Mouse (Mus musculus) intestine, embryonic 15.5 days (tissue): ENCODE measurements at regions not wholly inside any gene's neighbourhood (a gene's known extent, or its start where the extent isn't known, plus 50 kb on each side); places are given as distances from the start of the nearest gene placed in this dataset.
"Not testable (repeated sequence)": the region's sequence is repeated elsewhere in the genome, so short reads cannot be mapped to it uniquely, and the experiment has no call there.

Source experiments
- ATAC-seq: fragments of 200-750 bp; cut with Nextera tagmentation; 2 replicates; pipeline ENCODE4 v1.8.0; 2017; ENCODE audit warnings: moderate TSS enrichment, moderate library complexity
- H3K27ac ChIP-seq: fragments of 300-500 bp; sonication (generic); 2 replicates; pipeline ENCODE4 v1.5.1; 2015; ENCODE audit warnings: mild to moderate bottlenecking, inconsistent platforms
- H3K27me3 ChIP-seq: fragments of 300-500 bp; sonication (generic); replicated peaks from 2 replicates; pipeline ENCODE4 v1.6.1; 2015; ENCODE audit warnings: inconsistent platforms
- H3K36me3 ChIP-seq: fragments of 300-500 bp; sonication (generic); 2 replicates; pipeline ENCODE4 v1.6.1; 2015; ENCODE audit warnings: inconsistent platforms
- H3K4me1 ChIP-seq: fragments of 300-500 bp; sonication (generic); replicated peaks from 2 replicates; pipeline ENCODE4 v1.6.1; 2015; ENCODE audit warnings: inconsistent platforms
- H3K4me2 ChIP-seq: fragments of 300-500 bp; sonication (generic); replicated peaks from 2 replicates; pipeline ENCODE4 v1.6.1; 2015; ENCODE audit warnings: mild to moderate bottlenecking, inconsistent platforms
- H3K4me3 ChIP-seq: fragments of 300-500 bp; sonication (generic); replicated peaks from 2 replicates; pipeline ENCODE4 v1.5.1; 2015; ENCODE audit warnings: inconsistent platforms
- H3K9ac ChIP-seq: fragments of 300-500 bp; sonication (generic); 2 replicates; pipeline ENCODE4 v1.6.1; 2015; ENCODE audit warnings: inconsistent platforms
- H3K9me3 ChIP-seq: fragments of 300-500 bp; sonication (generic); 2 replicates; pipeline ENCODE4 v1.6.1; 2016; ENCODE audit warnings: inconsistent platforms
- WGBS: fragments of 180-500 bp; shearing (Covaris S2); methylation state at CpG from one replicate; pipeline ENCODE4 v1.1.7; 2015; 5-methylcytosine and 5-hydroxymethylcytosine counted together

- WGBS: 65% methylated on average over 4 of the region's 4 CpGs
Observed at GRCm38 (mm10) chr11:56505068-56505467, 464.3 kb upstream of the Nmur2 start.

DNA sequence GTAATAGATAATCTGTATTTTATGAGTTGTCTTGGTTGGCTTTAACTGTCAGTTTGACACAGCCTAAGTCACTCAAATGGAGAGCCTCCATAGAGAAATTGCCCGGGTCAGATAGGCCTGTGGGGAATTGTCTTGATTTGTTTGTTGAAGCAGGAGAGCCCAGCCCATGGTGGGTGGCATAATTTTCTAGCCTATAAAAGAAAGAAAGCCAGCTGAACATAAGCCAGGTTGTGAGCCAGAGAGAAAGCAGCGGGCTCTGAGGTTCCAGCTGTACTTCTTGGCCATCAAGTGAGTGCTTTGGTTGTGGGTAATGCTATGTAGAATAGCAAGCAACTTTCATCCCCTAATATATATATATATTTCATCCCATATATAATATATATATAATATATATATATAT lies 474.1 kb upstream of the Nmur2 start:
- H3K27me3 ChIP-seq: no peaks in the 10 kb centered on the region
- H3K4me1 ChIP-seq: no peaks in the 10 kb centered on the region
- 79% methylated on average over 2 of the region's 2 CpGs for WGBS
- H3K4me3 ChIP-seq: no peak overlapping the region
- ATAC-seq: no peak
- no peak overlapping the region for H3K4me2 ChIP-seq
- no peak overlapping the region for H3K9ac ChIP-seq
- H3K36me3 ChIP-seq: no peaks in the 10 kb centered on the region
- H3K9me3 ChIP-seq: no peaks in the 10 kb centered on the region
- no peak overlapping the region for H3K27ac ChIP-seq

More at GRCm38 (mm10) chr11:56505068-56505467, 464.3 kb upstream of the Nmur2 start:
- no peaks in the 10 kb centered on the region for H3K27me3 ChIP-seq
- H3K9me3 ChIP-seq: no peaks in the 10 kb centered on the region
- no peaks in the 10 kb centered on the region for H3K4me1 ChIP-seq
- H3K4me3 ChIP-seq: no peak overlapping the region
- no peak overlapping the region for H3K9ac ChIP-seq
- H3K36me3 ChIP-seq: no peaks in the 10 kb centered on the region
- H3K27ac ChIP-seq: no peak overlapping the region
- no peak for ATAC-seq
- H3K4me2 ChIP-seq: no peak overlapping the region

- no peaks in the 10 kb centered on the region for H3K4me1 ChIP-seq
- 62% methylated on average over 2 of the region's 2 CpGs for WGBS
- ATAC-seq: no peak
- no peak overlapping the region for H3K9ac ChIP-seq
- no peak overlapping the region for H3K4me2 ChIP-seq
- no peaks in the 10 kb centered on the region for H3K9me3 ChIP-seq
- no peak overlapping the region for H3K27ac ChIP-seq
- no peaks in the 10 kb centered on the region for H3K36me3 ChIP-seq
- H3K27me3 ChIP-seq: no peaks in the 10 kb centered on the region
- no peak overlapping the region for H3K4me3 ChIP-seq
Observed at GRCm38 (mm10) chr11:56518486-56518885, 477.7 kb upstream of the Nmur2 start.

DNA sequence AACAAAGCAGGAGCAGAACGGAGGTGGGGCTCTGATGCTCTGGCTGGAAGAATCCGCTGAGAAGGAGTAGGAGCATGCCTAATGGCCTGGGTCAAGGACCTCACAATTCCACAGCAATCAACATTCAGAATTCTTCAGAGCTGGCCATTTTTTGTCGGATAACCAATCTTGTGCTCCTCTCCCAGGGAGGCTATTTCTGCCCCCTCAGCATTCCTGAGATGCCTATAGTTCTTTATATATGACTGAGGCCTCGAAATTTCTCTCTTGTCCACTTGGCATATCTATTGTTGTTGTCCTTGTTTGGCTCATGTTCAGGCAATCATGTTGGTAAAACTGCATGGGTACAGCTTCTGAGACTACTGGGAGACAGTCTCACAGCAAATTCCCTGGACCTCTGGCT lies 460.5 kb upstream of the Gria1 start:
- Histone ChIP-seq H3K36me3 (no peaks in the 10 kb centered on the region), H3K4me2 (no peak overlapping the region), H3K9ac (no peak overlapping the region), H3K27ac (no peak overlapping the region), H3K9me3 (no peaks in the 10 kb centered on the region), H3K4me1 (no peaks in the 10 kb centered on the region), H3K4me3 (no peak overlapping the region), H3K27me3 (no peaks in the 10 kb centered on the region)
- no peak for ATAC-seq
- 26% methylated on average over 4 of the region's 4 CpGs for WGBS

GRCm38 (mm10) chr11:56556332-56556731 lies 454.9 kb upstream of the Gria1 start:
- Histone ChIP-seq H3K36me3 (no peaks in the 10 kb centered on the region), H3K27me3 (no peaks in the 10 kb centered on the region), H3K4me1 (no peaks in the 10 kb centered on the region), H3K9me3 (no peaks in the 10 kb centered on the region), H3K27ac (no peak overlapping the region), H3K4me2 (no peak overlapping the region), H3K4me3 (no peak overlapping the region), H3K9ac (no peak overlapping the region)
- no peak for ATAC-seq
- 55% methylated on average over 1 of the region's 1 CpGs for WGBS

DNA sequence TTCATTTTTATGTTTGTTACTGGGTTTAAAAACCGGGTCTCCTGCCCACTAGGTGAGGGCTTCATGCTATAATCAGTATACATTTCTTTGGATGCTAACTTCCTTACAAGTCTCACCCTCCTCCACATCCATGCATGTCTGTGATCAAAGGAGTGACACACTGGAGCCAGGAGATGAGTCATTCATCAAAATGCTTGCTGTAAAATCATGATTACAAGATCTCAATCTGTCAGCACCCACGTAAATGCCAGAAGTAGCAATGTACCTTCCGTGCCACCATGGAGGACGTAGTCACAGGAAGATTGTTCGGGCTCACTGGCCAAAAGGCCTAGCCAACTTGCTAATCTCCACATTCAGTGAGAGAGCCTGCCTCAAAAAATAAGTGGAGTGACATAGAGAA lies 431.2 kb upstream of the Gria1 start:
- no peaks in the 10 kb centered on the region for H3K9me3 ChIP-seq

DNA sequence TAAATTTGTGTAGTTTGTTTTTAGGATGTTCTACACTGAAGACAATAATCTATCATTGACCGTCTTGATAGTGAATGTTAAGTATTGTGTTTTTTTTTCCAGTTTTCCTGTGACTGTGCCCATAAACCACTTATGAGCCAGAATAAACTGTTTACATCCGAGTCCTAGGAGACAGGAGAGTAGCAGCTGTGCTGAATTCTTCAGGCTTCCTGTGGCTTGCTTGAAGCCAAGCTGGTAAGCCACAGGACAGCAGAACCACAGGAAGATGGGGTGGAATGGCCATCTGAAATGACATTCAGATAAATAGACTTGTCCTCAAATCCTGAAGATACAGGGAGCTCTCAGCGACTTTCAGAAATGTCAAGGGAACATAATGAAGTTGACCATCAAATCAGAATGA lies 428.1 kb upstream of the Gria1 start:
- Histone ChIP-seq H3K9ac (no peak overlapping the region), H3K27me3 (no peaks in the 10 kb centered on the region), H3K4me3 (no peak overlapping the region), H3K9me3 (no peaks in the 10 kb centered on the region), H3K4me1 (no peaks in the 10 kb centered on the region), H3K36me3 (no peaks in the 10 kb centered on the region), H3K4me2 (no peak overlapping the region), H3K27ac (no peak overlapping the region)
- 37% methylated on average over 3 of the region's 3 CpGs for WGBS
- no peak for ATAC-seq

More for the DNA sequence above, 431.2 kb upstream of the Gria1 start:
- no peak overlapping the region for H3K4me2 ChIP-seq
- H3K27me3 ChIP-seq: no peaks in the 10 kb centered on the region
- 83% methylated on average over 5 of the region's 5 CpGs for WGBS
- no peak overlapping the region for H3K4me3 ChIP-seq
- H3K4me1 ChIP-seq: no peaks in the 10 kb centered on the region
- H3K27ac ChIP-seq: no peak overlapping the region
- no peak for ATAC-seq
- H3K9ac ChIP-seq: no peak overlapping the region
- H3K36me3 ChIP-seq: no peaks in the 10 kb centered on the region

DNA sequence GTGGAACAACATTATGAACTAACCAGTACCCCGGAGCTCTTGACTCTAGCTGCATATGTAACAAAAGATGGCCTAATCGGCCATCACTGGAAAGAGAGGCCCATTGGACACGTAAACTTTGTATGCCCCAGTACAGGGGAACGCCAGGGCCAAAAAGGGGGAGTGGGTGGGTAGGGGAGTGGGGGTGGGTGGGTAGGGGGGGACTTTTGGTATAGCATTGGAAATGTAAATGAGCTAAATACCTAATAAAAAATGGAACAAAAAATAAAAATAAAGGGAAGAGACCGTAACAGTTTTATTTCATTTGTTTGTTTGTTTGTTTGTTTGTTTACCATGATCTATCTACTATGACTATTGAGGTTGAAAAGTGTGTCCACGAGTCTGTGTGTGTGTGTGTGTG lies 417.8 kb upstream of the Gria1 start:
- not testable (repeated sequence) for H3K9me3 ChIP-seq, H3K4me1 ChIP-seq, H3K4me3 ChIP-seq, H3K4me2 ChIP-seq, H3K9ac ChIP-seq, H3K36me3 ChIP-seq, H3K27ac ChIP-seq, H3K27me3 ChIP-seq
- ATAC-seq: 0 out of 2 replicates have a peak, but pooled peaks have one; percentile 65
- 84% methylated on average over 3 of the region's 6 CpGs for WGBS

- 72% methylated on average over 1 of the region's 1 CpGs for WGBS
- no peaks in the 10 kb centered on the region for H3K9me3 ChIP-seq
- H3K4me1 ChIP-seq: no peaks in the 10 kb centered on the region
- H3K27ac ChIP-seq: no peak overlapping the region
- H3K36me3 ChIP-seq: no peaks in the 10 kb centered on the region
- ATAC-seq: no peak
- H3K4me3 ChIP-seq: no peak overlapping the region
- no peak overlapping the region for H3K4me2 ChIP-seq
- H3K9ac ChIP-seq: no peak overlapping the region
- H3K27me3 ChIP-seq: no peaks in the 10 kb centered on the region
Observed at GRCm38 (mm10) chr11:56603742-56604141, 407.4 kb upstream of the Gria1 start.

DNA sequence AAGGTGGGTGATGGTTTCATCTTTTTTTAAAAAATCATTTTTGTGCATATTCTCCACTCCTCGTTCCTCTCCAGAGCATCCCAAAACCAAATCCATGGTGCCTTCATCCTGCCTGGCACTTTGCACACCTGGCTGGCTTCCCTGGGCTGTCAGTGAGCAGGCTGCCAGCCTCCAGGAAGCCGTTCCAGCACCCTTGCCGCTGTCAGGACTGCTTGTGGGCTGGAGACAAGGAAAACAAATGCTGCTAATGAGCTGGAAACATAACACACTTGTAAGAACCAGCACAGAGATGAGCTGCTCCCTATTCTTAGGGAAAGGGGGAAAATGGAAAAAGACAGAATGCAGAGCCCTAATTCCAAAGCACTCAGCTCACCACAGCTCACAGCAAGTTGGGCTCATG lies 383.5 kb upstream of the Gria1 start:
- Histone ChIP-seq H3K27ac (no peak overlapping the region), H3K9ac (no peak overlapping the region), H3K27me3 (no peaks in the 10 kb centered on the region), H3K9me3 (no peaks in the 10 kb centered on the region), H3K4me1 (no peaks in the 10 kb centered on the region), H3K4me2 (no peak overlapping the region), H3K36me3 (no peaks in the 10 kb centered on the region), H3K4me3 (no peak overlapping the region)
- no peak for ATAC-seq
- WGBS: 57% methylated on average over 3 of the region's 3 CpGs

GRCm38 (mm10) chr11:56633445-56633844 lies 377.7 kb upstream of the Gria1 start:
- Histone ChIP-seq H3K4me3 (no peak overlapping the region), H3K36me3 (no peaks in the 10 kb centered on the region), H3K9ac (no peak overlapping the region), H3K4me2 (no peak overlapping the region), H3K9me3 (no peaks in the 10 kb centered on the region), H3K4me1 (no peaks in the 10 kb centered on the region), H3K27ac (no peak overlapping the region), H3K27me3 (no peaks in the 10 kb centered on the region)
- no peak for ATAC-seq
- 80% methylated on average over 2 of the region's 2 CpGs for whole genome bisulfite sequencing

DNA sequence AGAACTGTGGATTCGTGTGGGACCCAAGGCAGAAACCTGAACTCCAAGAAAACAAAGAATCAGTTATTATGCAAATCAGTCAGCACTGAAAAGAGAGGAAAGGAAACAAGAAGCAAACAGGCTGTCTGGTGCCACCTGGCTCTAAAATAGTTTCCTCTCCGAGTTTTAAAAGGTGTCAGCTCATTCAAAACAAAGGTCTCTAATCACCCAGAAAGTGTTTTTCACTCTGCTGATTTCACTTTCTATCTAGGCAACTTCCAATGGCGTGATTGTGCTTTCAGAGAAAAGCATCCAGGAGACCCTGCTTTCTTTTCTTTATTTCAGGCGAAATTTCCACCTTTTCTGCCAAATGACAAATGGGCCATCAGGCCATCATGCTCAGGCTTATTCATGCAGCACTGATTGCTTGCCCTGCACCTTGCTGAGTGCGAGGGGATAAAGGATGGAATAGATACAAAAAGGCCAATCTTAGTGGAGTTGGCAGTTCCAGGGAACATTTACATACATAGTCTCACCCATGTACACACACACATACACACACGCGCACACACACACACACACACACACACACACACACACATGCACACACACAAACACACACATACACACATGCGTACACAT lies 374.5 kb upstream of the Gria1 start:
- no peaks in the 10 kb centered on the region for H3K4me1 ChIP-seq
- no peaks in the 10 kb centered on the region for H3K36me3 ChIP-seq
- no peak for ATAC-seq
- no peak overlapping the region for H3K27ac ChIP-seq
- H3K4me2 ChIP-seq: no peak overlapping the region
- no peaks in the 10 kb centered on the region for H3K9me3 ChIP-seq
- no peak overlapping the region for H3K9ac ChIP-seq
- no peaks in the 10 kb centered on the region for H3K27me3 ChIP-seq
- no peak overlapping the region for H3K4me3 ChIP-seq
- 75% methylated on average over 8 of the region's 8 CpGs for WGBS

- Histone ChIP-seq H3K4me1 (no peaks in the 10 kb centered on the region), H3K4me3 (no peak overlapping the region), H3K27ac (no peak overlapping the region), H3K36me3 (no peaks in the 10 kb centered on the region), H3K4me2 (no peak overlapping the region), H3K9ac (no peak overlapping the region), H3K27me3 (no peaks in the 10 kb centered on the region), H3K9me3 (no peaks in the 10 kb centered on the region)
- 83% methylated on average over 3 of the region's 3 CpGs for WGBS
- ATAC-seq: no peak
Observed at GRCm38 (mm10) chr11:56641716-56642115, 369.5 kb upstream of the Gria1 start.
